19 mouse cellular contexts compared by ENCODE assay signal in genomic region chr4:145431910-145432765, GRCm38 (mm10).
DNase-seq lines count a peak whose midpoint lies in the region; ATAC-seq and TF ChIP-seq lines count a peak whose summit lies in the region.
"Had no signal": no experiment of that assay in that cellular context is flagged by ENCODE, and none has a peak within 500 bp of the region (broad histone marks: within the 10 kb centered on the region; RNA-seq: fewer than 3 reads in every experiment).

No protein-coding gene starts in this region.

- no peak for TF ChIP-seq CTCF in lung, adult 2 months (IDR thresholded peaks at IDR 0.05; ENCODE audit: insufficient read depth, low read length)

- no peak for TF ChIP-seq POLR2A in lung, adult 2 months (IDR thresholded peaks at IDR 0.05; ENCODE audit: borderline replicate concordance, extremely low read depth, low read depth, low read length)

- WGBS in lung, embryonic 15.5 days: 61% methylated on average over 8 of the region's 8 CpGs
- 61% methylated on average over 8 of the region's 8 CpGs for WGBS in lung, adult 2 months
- 71% methylated on average over 8 of the region's 8 CpGs for WGBS in forebrain, embryonic 13.5 days

- DNase-seq in CD4-positive, CD25-positive, alpha-beta regulatory T cell, adult 2 months (ENCODE audit: low read depth, low spot score): peak; percentile 53
- DNase-seq in lung, adult 2 months: no peak
- DNase-seq in ZHBTc4 (ENCODE audit: low read depth, low spot score): peak; percentile 96
- no peak for DNase-seq in adrenal gland, postnatal 36 days
- DNase-seq in ovary, postnatal 10 days (ENCODE audit: low spot score): no peak
- DNase-seq: adrenal gland, postnatal 10 days; cerebellum, adult 8-10 months; gastrocnemius, adult 2 months; heart, adult 2 months; kidney, postnatal 14 days; liver, embryonic 13.5 days; right cerebral cortex, postnatal 25 days had no signal

- H3K36me3 ChIP-seq in lung, embryonic 15.5 days: no peaks in the 10 kb centered on the region
- H3K36me3 ChIP-seq in forebrain, embryonic 13.5 days (ENCODE audit: poor library complexity, severe bottlenecking): no peaks in the 10 kb centered on the region
- H3K36me3 ChIP-seq: hindbrain, embryonic 12.5 days; liver, embryonic 13.5 days had no signal

- no peaks in the 10 kb centered on the region for H3K27me3 ChIP-seq in lung, embryonic 15.5 days
- no peaks in the 10 kb centered on the region for H3K27me3 ChIP-seq in forebrain, embryonic 13.5 days
- H3K27me3 ChIP-seq: hindbrain, embryonic 12.5 days; liver, embryonic 13.5 days had no signal

- no peak overlapping the region for H3K9ac ChIP-seq in lung, embryonic 15.5 days
- no peak overlapping the region for H3K9ac ChIP-seq in forebrain, embryonic 13.5 days
- H3K9ac ChIP-seq: hindbrain, embryonic 12.5 days; liver, embryonic 13.5 days had no signal

- H3K4me1 ChIP-seq in lung, embryonic 15.5 days: no peaks in the 10 kb centered on the region
- no peaks in the 10 kb centered on the region for H3K4me1 ChIP-seq in lung, adult 2 months (ENCODE audit: control insufficient read depth, insufficient read depth, low read length)
- H3K4me1 ChIP-seq in forebrain, embryonic 13.5 days: no peaks in the 10 kb centered on the region
- H3K4me1 ChIP-seq: hindbrain, embryonic 12.5 days; liver, embryonic 13.5 days had no signal

- H3K4me3 ChIP-seq in lung, embryonic 15.5 days: no peak overlapping the region
- H3K4me3 ChIP-seq in lung, adult 2 months (replicated peaks; ENCODE audit: extremely low read depth, low read depth, low read length): no peak overlapping the region
- H3K4me3 ChIP-seq in forebrain, embryonic 13.5 days: no peak overlapping the region
- H3K4me3 ChIP-seq: gastrocnemius, adult 2 months; heart, adult 2 months; hindbrain, embryonic 12.5 days; liver, embryonic 13.5 days had no signal

- ATAC-seq in CD4-positive, CD25-positive, alpha-beta regulatory T cell, adult 4 months: no peak
- ATAC-seq in lung, embryonic 15.5 days (ENCODE audit: borderline replicate concordance, extremely low read depth, low FRiP score, low TSS enrichment): peak; percentile 57; the same call in 1 of the 2 replicates
- no peak for ATAC-seq in forebrain, embryonic 13.5 days
- ATAC-seq: forebrain, embryonic 14.5 days; intestine, embryonic 16.5 days had no signal

- H3K9me3 ChIP-seq in lung, embryonic 15.5 days: peaks cover 24% of the 10 kb centered on the region
- H3K9me3 ChIP-seq in forebrain, embryonic 13.5 days (replicated peaks): peaks cover 36% of the 10 kb centered on the region

- H3K4me2 ChIP-seq in lung, embryonic 15.5 days: no peak overlapping the region
- H3K4me2 ChIP-seq in forebrain, embryonic 13.5 days: no peak overlapping the region
- H3K4me2 ChIP-seq: hindbrain, embryonic 12.5 days; liver, embryonic 13.5 days; midbrain, embryonic 11.5 days had no signal

- H3K27ac ChIP-seq in lung, embryonic 15.5 days: no peak overlapping the region
- H3K27ac ChIP-seq in forebrain, embryonic 13.5 days: no peak overlapping the region
- H3K27ac ChIP-seq: gastrocnemius, adult 2 months; heart, adult 2 months; hindbrain, embryonic 12.5 days; liver, embryonic 13.5 days had no signal

Comparison
In these comparisons a context has a peak if more than half of its experiments do, and no peak if none do; other contexts are left out.
1. DNase-seq: peak in CD4-positive, CD25-positive, alpha-beta regulatory T cell, adult 2 months (single experiment) and ZHBTc4 (single experiment); none in lung, adult 2 months (single experiment), adrenal gland, postnatal 36 days (0 of 2) and ovary, postnatal 10 days (single experiment).